Mouse (Mus musculus): ENCODE measurements around the gene Mei1. TPM values are rescaled to one million over a fixed set of nuclear protein-coding genes. Genes with fewer than 3 reads are reported as not detected.

Mei1 gene
- polyA plus RNA-seq, 1 experiment from 2014 or later, result not detected

GRCm38 (mm10) chr15:82172648-82173047 lies 102.9 kb downstream of the Mei1 start:
- peaks cover 44% of the 10 kb centered on the region for H3K36me3 ChIP-seq (ENCODE audit: insufficient read depth, low read length)
- DNase-seq (ENCODE audit: low spot score) (no peak), ATAC-seq (no peak)
- TF ChIP-seq EP300 (IDR thresholded peaks at IDR 0.05) (no peak), CTCF (IDR thresholded peaks at IDR 0.05) (no peak)
- H3K27ac ChIP-seq (ENCODE audit: low read length), result no peak overlapping the region
- H3K4me1 ChIP-seq (ENCODE audit: insufficient read depth, low read depth, low read length), result peaks cover 4% of the 10 kb centered on the region; the same call in 1 of the 2 replicates
- H3K4me3 ChIP-seq (ENCODE audit: low read depth, low read length), result no peak overlapping the region
- H3K4me2 ChIP-seq (replicated peaks; ENCODE audit: low read depth, low read length), result no peak overlapping the region
- WGBS, result 71% methylated on average over 8 of the region's 8 CpGs
- H3K27me3 ChIP-seq (replicated peaks; ENCODE audit: insufficient read depth, low read length), result no peaks in the 10 kb centered on the region
- H3K9ac ChIP-seq (replicated peaks; ENCODE audit: low read depth), result no peak overlapping the region
- no peaks in the 10 kb centered on the region for H3K9me3 ChIP-seq (ENCODE audit: low read length)

GRCm38 (mm10) chr15:82175091-82175490 lies 105.3 kb downstream of the Mei1 start:
- no peak overlapping the region for H3K9ac ChIP-seq (replicated peaks; ENCODE audit: low read depth)
- no peaks in the 10 kb centered on the region for H3K9me3 ChIP-seq (ENCODE audit: low read length)
- ATAC-seq, result no peak
- no peak for DNase-seq (ENCODE audit: low spot score)
- no peak overlapping the region for H3K4me3 ChIP-seq (ENCODE audit: low read depth, low read length)
- no peak overlapping the region for H3K27ac ChIP-seq (ENCODE audit: low read length)
- 91% methylated on average over 9 of the region's 9 CpGs for WGBS
- no peak overlapping the region for H3K4me2 ChIP-seq (replicated peaks; ENCODE audit: low read depth, low read length)
- no peaks in the 10 kb centered on the region for H3K4me1 ChIP-seq (ENCODE audit: insufficient read depth, low read depth, low read length)
- H3K27me3 ChIP-seq (replicated peaks; ENCODE audit: insufficient read depth, low read length), result no peaks in the 10 kb centered on the region
- H3K36me3 ChIP-seq (ENCODE audit: insufficient read depth, low read length), result peaks cover 66% of the 10 kb centered on the region
- TF ChIP-seq EP300 (IDR thresholded peaks at IDR 0.05), result no peak
- no peak for TF ChIP-seq CTCF (IDR thresholded peaks at IDR 0.05)

Other genes starting within 250 kb of the Mei1 start
- 24.8 and 30.0 TPM in 2 replicates for gene Tob2, start 211.2 kb upstream of the Mei1 start, polyA plus RNA-seq (2015; fragmentation: Nextera tagmentation; extraction: Ambion mirVana)
- gene Phf5a, start 198.1 kb upstream of the Mei1 start, polyA plus RNA-seq (2015; fragmentation: Nextera tagmentation; extraction: Ambion mirVana), result 80.3 and 88.8 TPM in 2 replicates
- gene Aco2, start 197.7 kb upstream of the Mei1 start, polyA plus RNA-seq (2015; fragmentation: Nextera tagmentation; extraction: Ambion mirVana), result 89.2 and 90.8 TPM in 2 replicates
- gene Polr3h, start 143.8 kb upstream of the Mei1 start, polyA plus RNA-seq (2015; fragmentation: Nextera tagmentation; extraction: Ambion mirVana), result 41.8 and 43.1 TPM in 2 replicates
- gene Csdc2, start 133.2 kb upstream of the Mei1 start, polyA plus RNA-seq (2015; fragmentation: Nextera tagmentation; extraction: Ambion mirVana), result 3.8 TPM in 2 replicates
- gene Pmm1, start 109.1 kb upstream of the Mei1 start, polyA plus RNA-seq (2015; fragmentation: Nextera tagmentation; extraction: Ambion mirVana), result 22.1 and 23.4 TPM in 2 replicates
- gene 1700029P11Rik, start 89.5 kb upstream of the Mei1 start, polyA plus RNA-seq (2015; fragmentation: Nextera tagmentation; extraction: Ambion mirVana), result not detected in 2 replicates
- gene Xrcc6, start 82.2 kb upstream of the Mei1 start, polyA plus RNA-seq (2015; fragmentation: Nextera tagmentation; extraction: Ambion mirVana), result 19.6 and 24.6 TPM in 2 replicates
- 14.5 and 17.1 TPM in 2 replicates for gene Desi1, start 36.1 kb upstream of the Mei1 start, polyA plus RNA-seq (2015; fragmentation: Nextera tagmentation; extraction: Ambion mirVana)
- gene Snu13, start 22.4 kb upstream of the Mei1 start, polyA plus RNA-seq (2015; fragmentation: Nextera tagmentation; extraction: Ambion mirVana), result 131 and 139 TPM in 2 replicates
- not detected in 2 replicates for gene 4930407I10Rik, start 10.8 kb upstream of the Mei1 start, polyA plus RNA-seq (2015; fragmentation: Nextera tagmentation; extraction: Ambion mirVana)
- gene Ccdc134, start 57.9 kb downstream of the Mei1 start, polyA plus RNA-seq (2015; fragmentation: Nextera tagmentation; extraction: Ambion mirVana), result 10.4 and 10.8 TPM in 2 replicates
- 113 and 115 TPM in 2 replicates for gene Srebf2, start 77.2 kb downstream of the Mei1 start, polyA plus RNA-seq (2015; fragmentation: Nextera tagmentation; extraction: Ambion mirVana)
- gene Shisa8, start 142.8 kb downstream of the Mei1 start, polyA plus RNA-seq (2015; fragmentation: Nextera tagmentation; extraction: Ambion mirVana), result 0.29 and 0.55 TPM in 2 replicates
- gene Tnfrsf13c, start 154.4 kb downstream of the Mei1 start, polyA plus RNA-seq (2015; fragmentation: Nextera tagmentation; extraction: Ambion mirVana), result 0.07 and 0.49 TPM in 2 replicates
- 3.9 and 4.3 TPM in 2 replicates for gene Cenpm, start 174.8 kb downstream of the Mei1 start, polyA plus RNA-seq (2015; fragmentation: Nextera tagmentation; extraction: Ambion mirVana)
- gene 1500009C09Rik, start 182.4 kb downstream of the Mei1 start, polyA plus RNA-seq (2015; fragmentation: Nextera tagmentation; extraction: Ambion mirVana), result not detected in 2 replicates
- 0.11 and 0.26 TPM in 2 replicates for gene Sept3, start 204.9 kb downstream of the Mei1 start, polyA plus RNA-seq (2015; fragmentation: Nextera tagmentation; extraction: Ambion mirVana)
- 0.19 TPM in 1 of 2 replicates, not detected in the other for gene Wbp2nl, start 229.0 kb downstream of the Mei1 start, polyA plus RNA-seq (2015; fragmentation: Nextera tagmentation; extraction: Ambion mirVana)

All from lung, postnatal 0 days (tissue).